Mouse (Mus musculus): ENCODE data around the gene Prelp. TPM values are rescaled to one million over a fixed set of nuclear protein-coding genes. Genes with fewer than 3 reads are reported as not detected.
A peak's percentile ranks its signal among the peaks of the same experiment; 100 is the strongest.
"Not testable (repeated sequence)": the region's sequence is repeated elsewhere in the genome, so short reads cannot be mapped to it uniquely, and the experiment has no call there.

Prelp gene
- 10 to 100 TPM; 11.0 to 30.6 (median 17.9) TPM for total RNA-seq (2022)

GRCm38 (mm10) chr1:133921304-133921751, at the start of gene Prelp:
Prelp (minus strand) TSS chr1:133921414.
- peak in 1 of 2 experiments; percentile 54 for DNase-seq (ENCODE audit: low spot score in 2 of 2)

- no peak for DNase-seq (ENCODE audit: low spot score in 2 of 2)
These were observed 48.2 kb upstream of the Prelp start for GRCm38 (mm10) chr1:133969427-133969826.

GRCm38 (mm10) chr1:133968788-133969325, 47.6 kb upstream of the Prelp start:
- no peak for DNase-seq (ENCODE audit: low spot score in 2 of 2)

- no peak for DNase-seq (ENCODE audit: low spot score in 2 of 2)
These were observed 46.3 kb upstream of the Prelp start for GRCm38 (mm10) chr1:133967481-133968017.

- DNase-seq (ENCODE audit: low spot score in 2 of 2), result no peak
These were observed 44.8 kb upstream of the Prelp start for GRCm38 (mm10) chr1:133966044-133966443.

GRCm38 (mm10) chr1:133965298-133965697, 44.1 kb upstream of the Prelp start:
- DNase-seq (ENCODE audit: low spot score in 2 of 2), result no peak

- no peak for DNase-seq (ENCODE audit: low spot score in 2 of 2)
These were observed 43.5 kb upstream of the Prelp start for GRCm38 (mm10) chr1:133964742-133965141.

- not testable (repeated sequence) for DNase-seq (ENCODE audit: low spot score in 2 of 2)
These were observed 42.4 kb upstream of the Prelp start for GRCm38 (mm10) chr1:133963578-133963977.

- not testable (repeated sequence) for DNase-seq (ENCODE audit: low spot score in 2 of 2)
These were observed 41.9 kb upstream of the Prelp start for GRCm38 (mm10) chr1:133963128-133963527.

- peak; percentile 57 to 68 for DNase-seq (ENCODE audit: low spot score in 2 of 2)
These were observed 40.3 kb upstream of the Prelp start for GRCm38 (mm10) chr1:133961281-133962134.

- DNase-seq (ENCODE audit: low spot score in 2 of 2), result peak; percentile 49 to 57
These were observed 38.3 kb upstream of the Prelp start for GRCm38 (mm10) chr1:133959521-133959920.

- no peak for DNase-seq (ENCODE audit: low spot score in 2 of 2)
These were observed 32.8 kb upstream of the Prelp start for GRCm38 (mm10) chr1:133954009-133954408.

- peak; percentile 30 to 44 for DNase-seq (ENCODE audit: low spot score in 2 of 2)
These were observed 32.1 kb upstream of the Prelp start for GRCm38 (mm10) chr1:133953261-133953742.

GRCm38 (mm10) chr1:133951598-133951997, 30.4 kb upstream of the Prelp start:
- no peak for DNase-seq (ENCODE audit: low spot score in 2 of 2)

- DNase-seq (ENCODE audit: low spot score in 2 of 2), result no peak
These were observed 29.0 kb upstream of the Prelp start for GRCm38 (mm10) chr1:133950061-133950782.

GRCm38 (mm10) chr1:133945106-133945505, 23.9 kb upstream of the Prelp start:
- no peak for DNase-seq (ENCODE audit: low spot score in 2 of 2)

GRCm38 (mm10) chr1:133941904-133942303, 20.7 kb upstream of the Prelp start:
- DNase-seq (ENCODE audit: low spot score in 2 of 2), result no peak

- no peak for DNase-seq (ENCODE audit: low spot score in 2 of 2)
These were observed 20.1 kb upstream of the Prelp start for GRCm38 (mm10) chr1:133941158-133941860.

GRCm38 (mm10) chr1:133940481-133941092, 19.4 kb upstream of the Prelp start:
- no peak for DNase-seq (ENCODE audit: low spot score in 2 of 2)

GRCm38 (mm10) chr1:133939708-133940107, 18.5 kb upstream of the Prelp start:
- no peak for DNase-seq (ENCODE audit: low spot score in 2 of 2)

Data from gastrocnemius, adult 8-10 months (tissue).